Mouse (Mus musculus) lung, postnatal 0 days (tissue): ENCODE results near the gene Bag6.

Experiments
- CTCF ChIP-seq: IDR thresholded peaks from 2 replicates; pipeline ENCODE4 v1.5.1; 2016; ENCODE audit warnings: antibody characterized with exemption, mild to moderate bottlenecking
- EP300 ChIP-seq: IDR thresholded peaks from 2 replicates; pipeline ENCODE4 v1.6.1; 2016; ENCODE audit warnings: antibody characterized with exemption, mild to moderate bottlenecking, control low read depth

GRCm38 (mm10) chr17:35193881-35194843 is 59.2 kb downstream of the Bag6 start, which contains the start of gene Ltb:
- no peak for TF ChIP-seq CTCF
- TF ChIP-seq EP300 = no peak
